Mouse (Mus musculus) heart, postnatal 14 days (tissue): ENCODE data around the gene Ift81. TPM values are rescaled to one million over a fixed set of nuclear protein-coding genes. Genes with fewer than 3 reads are reported as not detected.
A peak's percentile ranks its signal among the peaks of the same experiment; 100 is the strongest.

Source experiments
- DNase-seq, 2 experiments: peaks; one replicate each; pipeline ENCODE4 v3.0.0; 2021 to 2022
- intact Hi-C: fragments of 180-260 bp; cut with DNase I; formaldehyde crosslinking; loops from one replicate; pipeline ENCODE4 v1.15.1; 2025
- total RNA-seq, 2 experiments: library from RNA; stranded (reverse); gene quantifications; 2 replicates each; pipeline ENCODE4 v1.2.3; 2021

Gene Ift81
- total RNA-seq, 2 experiments from 2014 or later, result 49.4 to 58.5 TPM

DNA sequence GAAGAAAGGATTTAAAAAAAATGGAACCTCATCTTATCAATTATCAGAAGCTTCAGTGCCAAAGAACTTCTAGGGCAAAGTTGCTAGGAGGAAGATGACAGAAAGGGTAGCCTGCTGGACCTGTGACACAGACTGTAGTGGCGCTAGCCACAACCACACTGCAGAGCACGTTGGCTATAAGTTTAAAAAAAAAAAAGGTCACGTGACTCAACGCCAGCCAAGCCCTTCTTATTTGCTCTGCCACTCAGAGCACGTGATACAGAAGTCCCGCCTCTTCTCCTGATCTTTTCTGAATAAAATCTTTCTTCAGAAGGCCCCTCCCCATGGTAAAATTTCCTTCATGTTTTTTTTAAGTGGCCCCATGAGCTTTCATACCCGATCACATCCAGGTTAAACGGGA is 20.9 kb upstream of the Ift81 start:
- intact Hi-C loops, result no loop called here
- DNase-seq, result no peak

DNA sequence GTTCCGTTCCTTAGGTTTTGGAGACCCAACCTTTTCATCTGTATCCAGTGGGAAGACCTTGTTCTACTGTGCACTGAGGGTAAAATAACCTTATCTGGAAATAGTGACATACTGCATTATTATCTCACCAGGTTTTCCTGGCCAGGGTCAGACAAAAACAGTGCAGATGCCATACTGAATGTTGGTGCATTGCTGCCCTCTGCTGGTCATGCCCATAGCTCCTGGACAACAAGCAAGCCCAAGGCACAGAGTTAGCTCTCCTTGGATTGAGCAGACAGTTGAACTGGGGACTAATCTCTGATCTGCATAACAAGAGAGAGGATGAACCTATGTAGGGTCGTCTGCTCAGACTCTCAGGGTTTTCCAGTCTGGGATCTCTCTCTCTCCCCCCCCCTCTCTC is 12.9 kb upstream of the Ift81 start:
- intact Hi-C loops, result loop anchor here (2.0 to 10.0 kb wide), 3 partner anchors 80 to 226 kb away; no protein-coding TSS in a partner anchor

GRCm38 (mm10) chr5:122625565-122626252 is 11.4 kb upstream of the Ift81 start:
- no peak for DNase-seq
- intact Hi-C loops, result loop anchor here (2.0 to 10.0 kb wide), 3 partner anchors 78 to 225 kb away; no protein-coding TSS in a partner anchor

More for the DNA sequence above, 12.9 kb upstream of the Ift81 start:
- DNase-seq, result peak; percentile 91 to 95

DNA sequence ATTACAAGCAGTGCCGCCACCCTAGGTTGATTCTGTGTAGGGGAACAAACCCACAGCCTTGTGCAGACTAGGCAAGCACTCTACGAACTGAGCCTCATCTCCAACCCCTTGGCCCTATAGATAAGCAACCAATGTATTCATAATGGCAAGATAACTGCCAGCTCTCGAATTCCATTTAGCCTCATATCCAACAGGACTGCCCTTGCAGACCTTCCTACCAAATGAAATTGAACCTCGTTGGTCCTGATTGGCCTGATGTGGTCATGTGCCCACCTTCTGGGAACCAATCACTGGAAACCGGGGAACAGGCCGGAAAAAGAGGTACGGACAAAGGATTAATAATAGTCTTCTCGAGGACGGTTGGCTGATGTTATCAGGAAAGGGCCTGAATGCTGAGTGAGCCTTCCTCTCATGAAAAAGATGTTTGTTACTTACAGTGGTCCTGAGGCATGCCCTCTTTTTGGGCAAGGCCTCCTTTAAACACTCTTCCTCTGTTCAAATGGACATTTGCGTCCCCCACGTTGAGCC is 10.7 kb upstream of the Ift81 start:
- DNase-seq, result no peak
- intact Hi-C loops, result loop anchor here (5.0 to 10.0 kb wide), 3 partner anchors 78 to 150 kb away; no protein-coding TSS in a partner anchor

DNA sequence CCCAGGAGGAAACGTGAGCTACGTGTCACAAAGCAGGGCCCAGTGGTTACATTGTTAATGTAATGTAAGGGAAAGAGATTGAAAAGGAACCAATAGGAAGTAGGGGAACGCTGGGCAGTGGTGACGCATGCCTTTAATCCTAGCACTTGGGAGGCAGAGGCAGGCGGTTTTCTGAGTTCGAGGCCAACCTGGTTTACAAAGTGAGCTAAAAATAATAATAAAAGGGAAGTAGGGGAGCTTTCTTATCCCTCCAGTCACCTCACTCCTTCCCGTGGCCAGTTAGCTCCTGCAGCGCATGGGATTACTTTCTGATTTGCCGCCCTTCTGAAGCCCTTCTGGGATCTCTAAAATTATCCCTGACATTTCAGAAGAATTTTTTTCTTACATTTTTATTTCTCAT is 9.5 kb upstream of the Ift81 start:
- intact Hi-C loops, result loop anchor here (5.0 to 10.0 kb wide), 2 partner anchors 117 to 149 kb away; no protein-coding TSS in a partner anchor

DNA sequence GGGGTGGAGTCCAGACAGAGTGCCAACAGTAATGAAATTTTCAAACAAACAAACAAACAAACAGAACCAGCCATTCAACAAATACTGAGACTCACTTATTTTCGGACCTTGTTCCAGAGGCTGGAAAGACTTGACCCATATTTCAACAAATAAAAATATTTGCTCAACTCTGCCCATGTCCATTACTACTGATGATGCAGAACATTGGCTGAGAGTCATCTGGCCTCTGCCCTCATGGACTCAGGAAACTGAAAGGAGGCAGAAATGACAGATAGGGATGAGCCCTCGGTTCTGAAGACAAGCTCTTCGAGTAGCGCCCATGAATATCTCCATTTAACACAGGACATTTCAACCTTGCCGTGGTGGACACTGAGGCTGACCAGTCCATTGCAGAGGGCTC is 8.2 kb upstream of the Ift81 start:
- DNase-seq, result peak in 1 of 2 experiments; percentile 35
- intact Hi-C loops, result loop anchor here (5.0 to 10.0 kb wide), 2 partner anchors 115 to 148 kb away; no protein-coding TSS in a partner anchor

More for the DNA sequence above, 9.5 kb upstream of the Ift81 start:
- DNase-seq, result no peak

DNA sequence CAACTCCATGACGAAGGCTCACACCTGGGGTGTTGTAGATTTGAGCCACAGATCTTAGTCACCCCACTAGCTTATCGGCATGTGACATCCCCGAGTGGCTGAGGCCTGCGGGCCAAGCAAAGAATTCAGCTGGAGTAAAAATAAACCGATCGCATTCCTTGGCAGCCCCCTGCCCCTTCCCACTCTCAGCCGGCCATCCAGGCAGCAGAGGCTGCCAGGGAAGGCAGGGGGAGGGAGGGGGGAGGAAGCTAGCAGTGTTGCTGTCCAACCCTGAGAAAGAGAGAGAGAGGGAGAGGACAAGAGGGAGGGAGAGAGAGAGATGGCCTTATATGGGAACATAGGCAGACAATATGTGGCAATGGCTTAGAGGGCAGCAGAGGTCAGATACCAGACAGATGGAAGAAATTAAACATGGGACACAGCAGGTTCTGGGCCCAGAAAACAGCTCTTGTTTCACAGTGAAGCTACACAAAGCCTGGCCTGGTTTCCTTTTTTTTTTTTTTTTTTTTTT is 7.1 kb upstream of the Ift81 start:
- intact Hi-C loops, result loop anchor here (2.0 to 10.0 kb wide), 3 partner anchors 97 to 147 kb away; no protein-coding TSS in a partner anchor
- peak; percentile 74 to 80 for DNase-seq

GRCm38 (mm10) chr5:122619686-122620296 is 5.5 kb upstream of the Ift81 start:
- intact Hi-C loops, result loop anchor here (2.0 to 10.0 kb wide), 3 partner anchors 95 to 145 kb away; no protein-coding TSS in a partner anchor
- DNase-seq, result no peak

DNA sequence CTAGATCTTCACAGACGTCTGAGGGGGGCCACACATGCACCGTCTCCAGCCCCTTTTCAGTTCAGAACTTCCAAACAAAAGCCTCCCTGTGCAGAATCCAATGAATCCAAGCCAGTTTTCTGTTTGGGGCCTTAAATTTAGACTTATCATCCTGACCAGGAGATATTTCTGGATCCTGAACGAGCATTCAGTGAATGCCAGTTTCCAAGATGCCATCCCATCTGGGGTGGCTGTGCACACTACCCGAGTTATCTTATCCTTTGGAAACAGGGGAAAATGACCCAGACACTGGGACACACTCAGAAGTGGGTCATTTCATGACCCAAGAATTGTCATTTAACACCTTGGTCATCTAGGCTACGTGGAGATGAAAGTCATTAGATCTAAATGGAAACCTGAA is 3.4 kb upstream of the Ift81 start:
- no peak for DNase-seq
- intact Hi-C loops, result no loop called here

DNA sequence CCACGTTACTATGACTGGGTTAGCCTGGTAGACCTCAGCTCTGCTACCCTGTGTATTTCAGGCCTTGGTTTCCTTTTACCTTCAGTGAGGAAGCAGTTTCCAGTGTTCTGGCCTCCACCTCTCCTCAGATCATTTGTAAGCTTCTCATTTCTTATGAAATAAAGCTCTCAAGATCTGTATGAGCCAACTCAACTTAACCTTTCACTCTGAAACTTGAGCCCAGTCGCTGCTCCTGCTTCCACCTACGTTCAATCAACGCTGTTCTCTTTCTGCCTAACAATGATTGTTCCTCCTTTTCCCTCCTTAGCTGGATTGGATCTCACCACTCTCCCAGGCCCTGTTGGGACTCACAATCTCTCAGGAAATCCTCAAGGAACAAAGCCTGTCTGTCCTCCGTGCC is 2.7 kb downstream of the Ift81 start:
- no peak for DNase-seq
- intact Hi-C loops, result no loop called here

DNA sequence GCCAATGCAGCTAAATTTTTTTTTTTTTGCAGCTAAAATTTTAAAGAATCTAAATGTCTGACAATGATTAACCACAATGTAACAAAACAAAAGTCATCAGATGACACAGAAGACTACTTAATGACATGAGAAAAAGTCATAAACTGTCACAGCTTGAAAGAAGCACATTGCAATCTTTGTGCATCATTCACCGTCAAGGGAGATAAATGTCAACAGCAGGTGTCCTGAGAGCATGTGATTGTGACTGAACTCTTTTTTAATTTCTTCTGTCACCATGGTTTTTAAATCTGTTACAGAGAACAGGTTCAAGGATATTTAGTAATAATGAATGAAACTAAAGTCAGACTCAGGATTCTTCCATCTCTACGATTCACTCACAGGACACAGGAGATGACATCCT is 9.4 kb downstream of the Ift81 start:
- no peak for DNase-seq
- intact Hi-C loops, result loop anchor here (5.0 kb wide), 1 partner anchor 38 kb away; no protein-coding TSS in a partner anchor

DNA sequence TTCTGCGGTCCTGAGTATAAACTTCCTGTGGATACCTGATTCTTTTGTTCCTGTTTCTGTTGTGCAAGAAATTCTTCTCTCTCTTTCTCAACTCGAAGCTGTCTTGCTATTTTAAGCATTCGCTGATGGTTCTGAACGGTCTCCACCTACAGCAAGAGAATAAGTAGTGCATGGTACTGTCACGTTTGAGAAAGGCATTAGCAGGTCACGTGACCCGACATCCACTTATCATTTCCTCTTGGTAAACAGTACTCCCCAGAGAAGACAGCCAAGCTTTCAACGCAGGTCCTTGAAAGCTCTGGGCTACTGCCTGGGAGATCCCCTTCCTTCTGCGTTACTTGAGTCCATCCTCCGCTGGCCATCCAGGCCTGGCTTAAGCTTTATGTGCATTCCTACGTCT is 12.1 kb downstream of the Ift81 start:
- peak; percentile 37 to 60 for DNase-seq
- intact Hi-C loops, result no loop called here

GRCm38 (mm10) chr5:122595470-122595869 is 18.8 kb downstream of the Ift81 start:
- DNase-seq, result no peak
- intact Hi-C loops, result no loop called here

- no peak for DNase-seq
- intact Hi-C loops, result no loop called here
These were observed 24.4 kb downstream of the Ift81 start for GRCm38 (mm10) chr5:122589891-122590290.

DNA sequence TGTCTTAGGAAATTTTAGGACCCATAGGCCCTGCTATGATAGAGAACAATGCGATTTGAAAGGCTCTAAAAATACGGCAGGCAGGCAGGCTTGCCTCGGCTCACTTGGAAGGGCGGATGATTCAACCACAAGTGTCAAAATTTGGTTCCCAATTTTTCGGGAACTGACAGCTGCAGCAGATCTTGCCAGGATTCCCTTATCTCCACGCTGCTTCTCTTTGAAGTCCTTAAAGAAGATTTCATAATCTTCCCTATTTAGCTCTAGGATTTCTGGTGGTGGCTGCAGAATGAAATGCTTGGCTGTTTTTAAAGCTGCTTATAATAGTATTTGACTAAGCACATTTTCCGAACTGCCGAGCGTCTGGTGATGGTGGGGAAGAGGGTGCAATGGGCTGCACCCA is 28.8 kb downstream of the Ift81 start:
- intact Hi-C loops, result no loop called here
- DNase-seq, result no peak

DNA sequence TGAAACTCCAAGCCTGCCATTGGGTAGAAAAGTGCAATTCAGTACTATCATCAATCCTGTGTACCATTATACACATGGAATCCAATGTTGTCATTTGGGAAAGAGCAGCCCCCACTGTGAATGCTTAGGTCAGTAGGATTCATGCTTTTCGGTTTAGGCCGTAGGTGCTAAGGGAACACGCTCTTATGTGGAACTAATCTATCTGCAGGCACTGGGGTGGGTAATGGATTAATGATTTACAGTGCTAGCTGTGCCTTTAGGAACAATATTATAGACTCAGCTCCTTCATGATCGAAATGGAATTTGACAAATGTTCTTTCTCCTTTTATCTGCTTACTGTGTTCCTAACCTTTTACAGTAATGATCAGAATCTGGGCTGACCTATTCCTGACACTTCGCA is 30.2 kb downstream of the Ift81 start:
- intact Hi-C loops, result loop anchor here (5.0 kb wide), 1 partner anchor 52 kb away; no protein-coding TSS in a partner anchor
- no peak for DNase-seq

DNA sequence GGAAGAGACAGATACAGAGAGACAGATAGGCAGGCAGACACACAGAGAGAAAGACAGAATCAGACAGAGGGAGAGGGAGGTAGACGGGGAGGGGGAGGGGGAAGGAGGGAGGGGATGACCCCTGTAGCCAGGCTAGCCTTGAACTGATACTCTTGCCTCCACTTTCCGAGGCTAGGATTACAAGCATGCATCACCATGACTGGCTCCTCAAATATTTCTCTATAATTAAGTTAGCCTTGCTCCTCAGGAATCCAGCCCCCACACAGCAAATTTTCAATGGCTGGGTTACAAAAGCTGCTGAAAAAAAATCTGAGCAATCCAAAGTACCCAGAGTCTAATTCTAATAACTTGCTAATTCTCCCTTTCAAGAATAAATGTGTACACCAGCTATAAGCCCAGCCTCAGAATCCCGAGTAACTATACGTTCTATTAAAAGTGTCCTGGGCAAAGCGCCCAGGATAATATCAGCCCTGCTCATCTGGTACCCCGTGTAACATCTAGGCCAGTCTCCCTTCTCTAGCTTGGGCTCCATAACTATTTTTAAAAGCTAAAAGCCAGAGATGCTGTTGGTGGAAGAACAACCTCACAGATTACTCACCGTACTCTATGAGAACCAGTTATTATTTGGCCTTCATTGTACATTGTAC is 37.5 kb downstream of the Ift81 start:
- no peak for DNase-seq
- intact Hi-C loops, result no loop called here

GRCm38 (mm10) chr5:122572001-122572400 is 42.3 kb downstream of the Ift81 start:
- no peak for DNase-seq
- intact Hi-C loops, result no loop called here

GRCm38 (mm10) chr5:122566626-122567025 is 47.7 kb downstream of the Ift81 start:
- intact Hi-C loops, result loop anchor here (5.0 kb wide), 1 partner anchor 41 kb away; no protein-coding TSS in a partner anchor
- DNase-seq, result peak in 1 of 2 experiments; percentile 24

DNA sequence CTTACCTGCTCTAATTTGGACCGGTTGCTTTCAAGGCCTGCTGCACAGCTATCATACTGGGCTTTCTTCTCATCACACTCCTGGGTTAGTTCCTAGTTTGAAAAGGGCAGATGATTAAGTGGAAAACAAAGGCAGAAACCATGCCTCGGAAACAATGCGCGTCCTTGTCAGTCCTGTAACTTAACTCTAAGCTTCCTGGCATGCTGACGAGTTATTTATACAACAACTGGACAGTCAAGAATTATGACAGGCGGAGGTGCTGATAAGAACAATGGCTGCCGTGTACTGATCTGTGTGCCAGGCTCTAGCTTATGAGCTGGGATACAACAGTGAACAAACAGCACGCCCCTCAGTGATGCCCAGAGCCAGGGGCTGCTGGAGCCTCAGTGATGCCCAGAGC is 53.7 kb downstream of the Ift81 start:
- intact Hi-C loops, result no loop called here
- DNase-seq, result peak in 1 of 2 experiments; percentile 40
